Mouse (Mus musculus) ZHBTc4 (cell line): Measurements from ENCODE around the gene Lypla2.
A peak's percentile ranks its signal among the peaks of the same experiment; 100 is the strongest.

Source experiments
- DNase-seq: peaks from one replicate; pipeline ENCODE4 v3.0.0-alpha.2; 2011; ENCODE audit warnings: low read depth, low spot score

The Lypla2 gene

GRCm38 (mm10) chr4:135972911-135973811 lies 735 bp upstream of the Lypla2 start:
- DNase-seq = no peak

- peak; percentile 31 for DNase-seq
These were observed 446 bp downstream of the Lypla2 start for GRCm38 (mm10) chr4:135971805-135972555.

- no peak for DNase-seq
These were observed 1.8 kb downstream of the Lypla2 start for GRCm38 (mm10) chr4:135970585-135970984.

- no peak for DNase-seq
These were observed 3.2 kb downstream of the Lypla2 start for GRCm38 (mm10) chr4:135969070-135969750.

- DNase-seq = no peak
These were observed 4.1 kb downstream of the Lypla2 start for GRCm38 (mm10) chr4:135968271-135968869.

GRCm38 (mm10) chr4:135967086-135967760 lies 5.2 kb downstream of the Lypla2 start:
- no peak for DNase-seq

GRCm38 (mm10) chr4:135966283-135966682 lies 6.1 kb downstream of the Lypla2 start:
- DNase-seq = no peak

GRCm38 (mm10) chr4:135965113-135965512 lies 7.3 kb downstream of the Lypla2 start:
- DNase-seq = no peak

- no peak for DNase-seq
These were observed 8.0 kb downstream of the Lypla2 start for GRCm38 (mm10) chr4:135964426-135964825.

- peak; percentile 100 for DNase-seq
These were observed 8.8 kb downstream of the Lypla2 start, which contains the start of gene Gale for GRCm38 (mm10) chr4:135963457-135964193. TSS of gene Gale (plus strand) at chr4:135963727.

GRCm38 (mm10) chr4:135962946-135963345 lies 9.5 kb downstream of the Lypla2 start:
- DNase-seq = peak; percentile 61

GRCm38 (mm10) chr4:135962198-135962597 lies 10.2 kb downstream of the Lypla2 start:
- no peak for DNase-seq

- DNase-seq = no peak
These were observed 10.7 kb downstream of the Lypla2 start for GRCm38 (mm10) chr4:135961709-135962108.

- DNase-seq = peak; percentile 90
These were observed 11.7 kb downstream of the Lypla2 start for GRCm38 (mm10) chr4:135960717-135961116.

- DNase-seq = no peak
These were observed 14.1 kb downstream of the Lypla2 start for GRCm38 (mm10) chr4:135958354-135958753.

GRCm38 (mm10) chr4:135955886-135956285 lies 16.5 kb downstream of the Lypla2 start:
- DNase-seq = no peak

- DNase-seq = peak; percentile 65
These were observed 18.2 kb downstream of the Lypla2 start for GRCm38 (mm10) chr4:135954241-135954640.

- no peak for DNase-seq
These were observed 19.2 kb downstream of the Lypla2 start for GRCm38 (mm10) chr4:135953179-135953578.

- DNase-seq = peak; percentile 82
These were observed 20.9 kb downstream of the Lypla2 start for GRCm38 (mm10) chr4:135951505-135951904.

GRCm38 (mm10) chr4:135950365-135950764 lies 22.1 kb downstream of the Lypla2 start:
- no peak for DNase-seq
